Mouse (Mus musculus): Measurements from ENCODE around the gene Pinlyp.
A peak's percentile ranks its signal among the peaks of the same experiment; 100 is the strongest.
"Not testable (repeated sequence)": the region's sequence is repeated elsewhere in the genome, so short reads cannot be mapped to it uniquely, and the experiment has no call there.

The Pinlyp gene

GRCm38 (mm10) chr7:24525686-24526420, 20.1 kb downstream of the Pinlyp start:
- no peak for DNase-seq (ENCODE audit: extremely low read depth, low read depth)

GRCm38 (mm10) chr7:24524978-24525377, 20.9 kb downstream of the Pinlyp start:
- DNase-seq (ENCODE audit: extremely low read depth, low read depth) = no peak

- DNase-seq (ENCODE audit: extremely low read depth, low read depth) = no peak
These were observed 22.2 kb downstream of the Pinlyp start for GRCm38 (mm10) chr7:24523723-24524122.

- DNase-seq (ENCODE audit: extremely low read depth, low read depth) = no peak
These were observed 23.1 kb downstream of the Pinlyp start for GRCm38 (mm10) chr7:24522805-24523204.

GRCm38 (mm10) chr7:24520054-24520453, 25.9 kb downstream of the Pinlyp start:
- not testable (repeated sequence) for DNase-seq (ENCODE audit: extremely low read depth, low read depth)

GRCm38 (mm10) chr7:24519130-24519529, 26.8 kb downstream of the Pinlyp start:
- DNase-seq (ENCODE audit: extremely low read depth, low read depth) = no peak

GRCm38 (mm10) chr7:24517654-24518053, 28.3 kb downstream of the Pinlyp start:
- DNase-seq (ENCODE audit: extremely low read depth, low read depth) = no peak

GRCm38 (mm10) chr7:24517077-24517476, 28.8 kb downstream of the Pinlyp start:
- DNase-seq (ENCODE audit: extremely low read depth, low read depth) = no peak

GRCm38 (mm10) chr7:24516319-24516718, 29.6 kb downstream of the Pinlyp start:
- DNase-seq (ENCODE audit: extremely low read depth, low read depth) = not testable (repeated sequence)

GRCm38 (mm10) chr7:24512355-24512754, 33.6 kb downstream of the Pinlyp start, which contains the start of gene AC161166.1:
Gene AC161166.1, minus strand, starts transcription at chr7:24512455.
- DNase-seq (ENCODE audit: extremely low read depth, low read depth) = no peak

- no peak for DNase-seq (ENCODE audit: extremely low read depth, low read depth)
These were observed 38.2 kb downstream of the Pinlyp start for GRCm38 (mm10) chr7:24507726-24508114.

GRCm38 (mm10) chr7:24506838-24507725, 38.8 kb downstream of the Pinlyp start, which contains the start of gene Zfp428:
Gene Zfp428, plus strand, starts transcription at chr7:24507006.
- peak; percentile 62 for DNase-seq (ENCODE audit: extremely low read depth, low read depth)

GRCm38 (mm10) chr7:24506476-24506837, 39.5 kb downstream of the Pinlyp start:
- DNase-seq (ENCODE audit: extremely low read depth, low read depth) = no peak

GRCm38 (mm10) chr7:24506065-24506459, 39.9 kb downstream of the Pinlyp start:
- no peak for DNase-seq (ENCODE audit: extremely low read depth, low read depth)

- no peak for DNase-seq (ENCODE audit: extremely low read depth, low read depth)
These were observed 40.4 kb downstream of the Pinlyp start for GRCm38 (mm10) chr7:24505447-24506064.

GRCm38 (mm10) chr7:24504868-24505267, 41.0 kb downstream of the Pinlyp start:
- no peak for DNase-seq (ENCODE audit: extremely low read depth, low read depth)

- no peak for DNase-seq (ENCODE audit: extremely low read depth, low read depth)
These were observed 41.9 kb downstream of the Pinlyp start for GRCm38 (mm10) chr7:24504004-24504403.

- no peak for DNase-seq (ENCODE audit: extremely low read depth, low read depth)
These were observed 44.4 kb downstream of the Pinlyp start for GRCm38 (mm10) chr7:24501492-24501891.

GRCm38 (mm10) chr7:24500929-24501328, 45.0 kb downstream of the Pinlyp start:
- no peak for DNase-seq (ENCODE audit: extremely low read depth, low read depth)

- DNase-seq (ENCODE audit: extremely low read depth, low read depth) = no peak
These were observed 45.9 kb downstream of the Pinlyp start for GRCm38 (mm10) chr7:24499856-24500577.

All from MEL-GATA-1-ER (cell line).